ENCODE assay signal across 8 mouse cellular contexts in the genomic region with DNA sequence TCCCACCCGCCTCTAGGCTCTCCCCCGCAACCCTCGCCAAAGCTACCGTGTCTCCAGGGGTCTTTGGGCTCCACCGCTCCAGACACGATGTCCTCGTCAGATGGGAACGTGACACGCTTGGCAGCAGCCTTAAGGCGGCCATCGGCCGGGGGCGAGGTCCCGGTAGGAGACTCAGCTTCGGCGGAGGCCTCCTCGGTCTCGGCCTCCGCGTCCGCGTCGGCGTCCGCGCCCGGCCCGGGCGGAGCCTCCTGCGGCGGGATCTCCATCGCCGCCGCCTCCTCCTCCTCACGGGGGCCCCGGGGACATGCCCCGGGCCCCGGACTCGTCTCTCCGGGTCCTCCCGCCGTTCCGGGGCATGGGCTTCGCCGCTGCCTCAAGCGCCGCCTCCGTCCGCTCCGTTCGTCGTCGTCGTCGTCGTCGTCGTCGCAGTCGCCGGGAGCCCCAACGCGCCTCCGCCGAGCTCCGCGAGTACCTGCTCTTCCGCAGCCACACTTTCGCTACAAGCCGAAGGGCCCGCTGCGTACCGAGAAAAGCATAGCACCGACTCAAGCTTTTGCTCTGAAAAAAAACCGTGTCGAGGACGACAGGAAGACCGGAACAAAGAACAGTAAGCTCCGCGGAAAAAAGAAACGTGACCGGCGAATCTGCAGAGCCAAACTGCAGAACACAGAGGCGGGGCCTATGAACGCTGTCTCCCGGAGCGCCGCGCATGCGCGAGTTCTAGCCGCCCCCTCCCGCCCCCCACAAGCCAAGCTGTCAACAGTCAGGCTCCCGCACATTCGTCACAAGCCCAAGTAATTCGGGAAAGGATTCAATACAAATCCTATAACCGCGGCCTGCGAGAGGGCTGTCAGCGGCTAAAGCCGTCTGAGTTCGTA. TPM values are rescaled to one million over a fixed set of nuclear protein-coding genes. Genes with fewer than 3 reads are reported as not detected.
DNase-seq lines count a peak whose midpoint lies in the region; ATAC-seq and TF ChIP-seq lines count a peak whose summit lies in the region.

No protein-coding gene starts in this region.

- H3K4me1 ChIP-seq in embryonic facial prominence, embryonic 13.5 days, result peaks cover 47% of the 10 kb centered on the region
- H3K4me1 ChIP-seq in heart, adult 2 months (ENCODE audit: control insufficient read depth, insufficient read depth, low read length), result peaks cover 33% of the 10 kb centered on the region
- H3K4me1 ChIP-seq in kidney, adult 2 months (ENCODE audit: control insufficient read depth, insufficient read depth, low read length), result peaks cover 39% of the 10 kb centered on the region
- peaks cover 38% of the 10 kb centered on the region for H3K4me1 ChIP-seq in limb, embryonic 12.5 days (replicated peaks)
- H3K4me1 ChIP-seq in midbrain, embryonic 14.5 days (ENCODE audit: control insufficient read depth, insufficient read depth, low read length), result peaks cover 42% of the 10 kb centered on the region

- H3K9ac ChIP-seq in embryonic facial prominence, embryonic 13.5 days, result peak overlapping the region; percentile 99
- H3K9ac ChIP-seq in heart, adult 2 months (ENCODE audit: low read depth, low read length), result peak overlapping the region; percentile 78
- H3K9ac ChIP-seq in limb, embryonic 12.5 days (replicated peaks), result peak overlapping the region; percentile 96
- peak overlapping the region; percentile 94 for H3K9ac ChIP-seq in midbrain, embryonic 14.5 days (replicated peaks; ENCODE audit: low read length)

- H3K36me3 ChIP-seq in embryonic facial prominence, embryonic 13.5 days, result peaks cover 33% of the 10 kb centered on the region
- H3K36me3 ChIP-seq in heart, adult 2 months (ENCODE audit: control insufficient read depth, insufficient read depth, low read length), result no peaks in the 10 kb centered on the region; the same call in none of the 2 replicates
- H3K36me3 ChIP-seq in kidney, adult 2 months (ENCODE audit: control insufficient read depth, insufficient read depth, low read length), result no peaks in the 10 kb centered on the region
- peaks cover 48% of the 10 kb centered on the region for H3K36me3 ChIP-seq in limb, embryonic 12.5 days
- peaks cover 30% of the 10 kb centered on the region for H3K36me3 ChIP-seq in midbrain, embryonic 14.5 days (ENCODE audit: control insufficient read depth, insufficient read depth, low read length)

- ATAC-seq in embryonic facial prominence, embryonic 13.5 days (ENCODE audit: insufficient number of reproducible peaks, insufficient read depth, low FRiP score, low TSS enrichment, low read depth), result peak; percentile 58
- ATAC-seq in limb, embryonic 12.5 days (ENCODE audit: insufficient number of reproducible peaks, insufficient read depth, low FRiP score, low TSS enrichment, low read depth), result peak; percentile 72
- peak; percentile 93 for ATAC-seq in midbrain, embryonic 14.5 days (ENCODE audit: low FRiP score, low TSS enrichment)

- DNase-seq in 416B (ENCODE audit: low read depth), result peak; percentile 97
- DNase-seq in adrenal gland, postnatal 4 days (ENCODE audit: low spot score in 2 of 2), result peak; percentile 85
- peak; percentile 91 to 92 for DNase-seq in heart, adult 2 months
- peak; percentile 92 for DNase-seq in kidney, adult 2 months
- peak; percentile 99 for DNase-seq in midbrain, embryonic 14.5 days
- DNase-seq in spleen, adult 12 weeks (ENCODE audit: low spot score), result peak; percentile 80

- TF ChIP-seq CTCF in heart, adult 2 months (IDR thresholded peaks at IDR 0.05), result no peak
- no peak for TF ChIP-seq CTCF in kidney, adult 2 months (conservative IDR thresholded peaks at IDR 0.05; ENCODE audit: insufficient read depth, insufficient read length, low read depth, low read length)

- TF ChIP-seq EP300 in heart, adult 2 months (IDR thresholded peaks at IDR 0.05; ENCODE audit: insufficient read depth, low read depth, low read length), result no peak

- 0 out of 2 replicates have a peak, but pooled peaks cover 3% of the 10 kb centered on the region for H3K9me3 ChIP-seq in embryonic facial prominence, embryonic 13.5 days
- peaks cover 9% of the 10 kb centered on the region; the same call in 1 of the 2 replicates for H3K9me3 ChIP-seq in limb, embryonic 12.5 days
- H3K9me3 ChIP-seq in midbrain, embryonic 14.5 days (ENCODE audit: control insufficient read depth, low read length), result no peaks in the 10 kb centered on the region

- WGBS in embryonic facial prominence, embryonic 13.5 days, result under 1% methylated on average over 102 of the region's 102 CpGs
- WGBS in heart, adult 2 months, result under 1% methylated on average over 102 of the region's 102 CpGs
- under 1% methylated on average over 102 of the region's 102 CpGs for WGBS in kidney, adult 2 months
- WGBS in limb, embryonic 12.5 days, result under 1% methylated on average over 100 of the region's 102 CpGs
- under 1% methylated on average over 98 of the region's 102 CpGs for WGBS in midbrain, embryonic 14.5 days

- peak overlapping the region; percentile 92 for H3K4me2 ChIP-seq in embryonic facial prominence, embryonic 13.5 days
- peak overlapping the region; percentile 91 for H3K4me2 ChIP-seq in limb, embryonic 12.5 days
- H3K4me2 ChIP-seq in midbrain, embryonic 14.5 days (ENCODE audit: low read length), result peak overlapping the region; percentile 96

- no peaks in the 10 kb centered on the region for H3K27me3 ChIP-seq in embryonic facial prominence, embryonic 13.5 days
- H3K27me3 ChIP-seq in heart, adult 2 months (ENCODE audit: control insufficient read depth, insufficient read depth, low read length), result no peaks in the 10 kb centered on the region
- no peaks in the 10 kb centered on the region for H3K27me3 ChIP-seq in kidney, adult 2 months (replicated peaks; ENCODE audit: control insufficient read depth, insufficient read depth, low read length)
- no peaks in the 10 kb centered on the region for H3K27me3 ChIP-seq in limb, embryonic 12.5 days
- no peaks in the 10 kb centered on the region for H3K27me3 ChIP-seq in midbrain, embryonic 14.5 days (ENCODE audit: control insufficient read depth, insufficient read depth, low read length)

- peak overlapping the region; percentile 100 for H3K4me3 ChIP-seq in embryonic facial prominence, embryonic 13.5 days
- peak overlapping the region; percentile 96 for H3K4me3 ChIP-seq in heart, adult 2 months
- H3K4me3 ChIP-seq in kidney, adult 2 months (ENCODE audit: insufficient read depth, low read depth, low read length), result peak overlapping the region; percentile 90
- peak overlapping the region; percentile 99 for H3K4me3 ChIP-seq in limb, embryonic 12.5 days (replicated peaks)
- H3K4me3 ChIP-seq in midbrain, embryonic 14.5 days (replicated peaks; ENCODE audit: low read depth, low read length), result peak overlapping the region; percentile 97

- intact Hi-C loops in heart, adult 2 months (cut with DNase I), result loop anchor here (2.0 to 5.0 kb wide), 2 partner anchors 43 to 105 kb away; a partner anchor contains a TSS

- peak overlapping the region; percentile 93 for H3K27ac ChIP-seq in embryonic facial prominence, embryonic 13.5 days
- peak overlapping the region; percentile 99 for H3K27ac ChIP-seq in heart, adult 2 months
- H3K27ac ChIP-seq in kidney, adult 2 months (ENCODE audit: insufficient read depth, low read depth, low read length), result peak overlapping the region; percentile 87
- peak overlapping the region; percentile 89 for H3K27ac ChIP-seq in limb, embryonic 12.5 days
- H3K27ac ChIP-seq in midbrain, embryonic 14.5 days (replicated peaks; ENCODE audit: low read depth, low read length), result peak overlapping the region; percentile 94

- TF ChIP-seq POLR2A in heart, adult 2 months (IDR thresholded peaks at IDR 0.05; ENCODE audit: insufficient read depth, low read depth, low read length), result peak; percentile 53
- TF ChIP-seq POLR2A in kidney, adult 2 months (IDR thresholded peaks at IDR 0.05; ENCODE audit: low read depth, low read length), result no peak

- peaks cover 6% of the 10 kb centered on the region for H3K79me2 ChIP-seq in heart, adult 2 months (replicated peaks; ENCODE audit: control insufficient read depth, insufficient read depth, low read length)

RNA-seq across cellular contexts. Expression of a gene that starts 0.9 kb away (rescaled TPM):
- total RNA-seq in adrenal gland, postnatal 4 days (2021), result 10 to 100 TPM; 66.7 to 67.1 TPM
- 26.0 and 30.3 TPM in 2 replicates for polyA plus RNA-seq in embryonic facial prominence, embryonic 13.5 days (2015; fragmentation: Nextera tagmentation; extraction: Ambion mirVana)
- total RNA-seq in heart, adult 2 months (2021), result 10 to 100 TPM; 58.0 to 69.5 TPM
- polyA plus RNA-seq in heart, adult 2 months (2012; rRNA removed), result 56.0 and 66.4 TPM in 2 replicates
- polyA plus RNA-seq in kidney, adult 2 months (2012; rRNA removed), result 87.0 and 92.0 TPM in 2 replicates
- polyA plus RNA-seq in limb, embryonic 12.5 days (2016; fragmentation: Nextera tagmentation; extraction: Ambion mirVana), result 33.2 and 39.7 TPM in 2 replicates
- polyA plus RNA-seq in midbrain, embryonic 14.5 days (2014; fragmentation: Nextera tagmentation; extraction: Ambion mirVana), result 9.5 and 31.7 TPM in 2 replicates

RNA-seq across cellular contexts. Expression of a gene that starts 15.1 kb away (rescaled TPM):
- total RNA-seq in adrenal gland, postnatal 4 days (2021), result under 1 TPM; 0.25 to 0.39 TPM
- 0.67 and 0.83 TPM in 2 replicates for polyA plus RNA-seq in embryonic facial prominence, embryonic 13.5 days (2015; fragmentation: Nextera tagmentation; extraction: Ambion mirVana)
- total RNA-seq in heart, adult 2 months (2021), result under 1 TPM; 0.42 to 0.43 TPM
- polyA plus RNA-seq in heart, adult 2 months (2012; rRNA removed), result 0.82 and 1.0 TPM in 2 replicates
- 2.7 and 3.3 TPM in 2 replicates for polyA plus RNA-seq in kidney, adult 2 months (2012; rRNA removed)
- polyA plus RNA-seq in limb, embryonic 12.5 days (2016; fragmentation: Nextera tagmentation; extraction: Ambion mirVana), result 0.38 and 0.61 TPM in 2 replicates
- 0.22 and 0.32 TPM in 2 replicates for polyA plus RNA-seq in midbrain, embryonic 14.5 days (2014; fragmentation: Nextera tagmentation; extraction: Ambion mirVana)

RNA-seq across cellular contexts. Expression of a gene that starts 15.4 kb away (rescaled TPM):
- 10 to 100 TPM; 67.0 to 68.8 TPM for total RNA-seq in adrenal gland, postnatal 4 days (2021)
- 169 and 174 TPM in 2 replicates for polyA plus RNA-seq in embryonic facial prominence, embryonic 13.5 days (2015; fragmentation: Nextera tagmentation; extraction: Ambion mirVana)
- 10 to 100 TPM; 48.5 to 48.6 TPM for total RNA-seq in heart, adult 2 months (2021)
- 75.2 and 87.3 TPM in 2 replicates for polyA plus RNA-seq in heart, adult 2 months (2012; rRNA removed)
- polyA plus RNA-seq in kidney, adult 2 months (2012; rRNA removed), result 143 and 149 TPM in 2 replicates
- 167 and 170 TPM in 2 replicates for polyA plus RNA-seq in limb, embryonic 12.5 days (2016; fragmentation: Nextera tagmentation; extraction: Ambion mirVana)
- 140 and 154 TPM in 2 replicates for polyA plus RNA-seq in midbrain, embryonic 14.5 days (2014; fragmentation: Nextera tagmentation; extraction: Ambion mirVana)

RNA-seq across cellular contexts. Expression of a gene that starts 42.3 kb away (rescaled TPM):
- 10 to 100 TPM; 74.3 to 79.6 TPM for total RNA-seq in adrenal gland, postnatal 4 days (2021)
- polyA plus RNA-seq in embryonic facial prominence, embryonic 13.5 days (2015; fragmentation: Nextera tagmentation; extraction: Ambion mirVana), result 61.2 and 73.9 TPM in 2 replicates
- 10 to 100 TPM; 13.9 to 14.0 TPM for total RNA-seq in heart, adult 2 months (2021)
- 26.1 and 32.0 TPM in 2 replicates for polyA plus RNA-seq in heart, adult 2 months (2012; rRNA removed)
- polyA plus RNA-seq in kidney, adult 2 months (2012; rRNA removed), result 29.0 and 54.8 TPM in 2 replicates
- 77.4 and 78.4 TPM in 2 replicates for polyA plus RNA-seq in limb, embryonic 12.5 days (2016; fragmentation: Nextera tagmentation; extraction: Ambion mirVana)
- polyA plus RNA-seq in midbrain, embryonic 14.5 days (2014; fragmentation: Nextera tagmentation; extraction: Ambion mirVana), result 44.7 and 50.4 TPM in 2 replicates

RNA-seq across cellular contexts. Expression of a gene that starts 44.4 kb away (rescaled TPM):
- under 1 TPM; 0.17 to 0.28 TPM for total RNA-seq in adrenal gland, postnatal 4 days (2021)
- polyA plus RNA-seq in embryonic facial prominence, embryonic 13.5 days (2015; fragmentation: Nextera tagmentation; extraction: Ambion mirVana), result 0.08 and 0.15 TPM in 2 replicates
- total RNA-seq in heart, adult 2 months (2021), result not detected
- 0.06 TPM in 1 of 2 replicates, not detected in the other for polyA plus RNA-seq in heart, adult 2 months (2012; rRNA removed)
- 0.11 and 0.16 TPM in 2 replicates for polyA plus RNA-seq in kidney, adult 2 months (2012; rRNA removed)
- polyA plus RNA-seq in limb, embryonic 12.5 days (2016; fragmentation: Nextera tagmentation; extraction: Ambion mirVana), result 0.14 TPM in 1 of 2 replicates, not detected in the other
- polyA plus RNA-seq in midbrain, embryonic 14.5 days (2014; fragmentation: Nextera tagmentation; extraction: Ambion mirVana), result 0.51 and 0.74 TPM in 2 replicates

Comparison
In these comparisons a context has a peak if more than half of its experiments do, and no peak if none do; other contexts are left out.
1. Peak in every context shown above with its lines: DNase-seq, ATAC-seq, H3K4me3 ChIP-seq and H3K27ac ChIP-seq.